Mouse (Mus musculus): ENCODE measurements around the gene Sh3bgrl2.

- TF ChIP-seq POLR2A (IDR thresholded peaks at IDR 0.05; ENCODE audit: borderline replicate concordance, extremely low read depth, low read depth, low read length) (no peak), CTCF (IDR thresholded peaks at IDR 0.05; ENCODE audit: insufficient read depth, low read length) (no peak)
Observed at GRCm38 (mm10) chr9:83564934-83565652, 17.0 kb downstream of the Sh3bgrl2 start.

Measured in lung, adult 2 months (tissue).